Mouse (Mus musculus) midbrain, embryonic 11.5 days (tissue): ENCODE measurements at regions not wholly inside any gene's neighbourhood (a gene's known extent, or its start where the extent isn't known, plus 50 kb on each side); places are given as distances from the start of the nearest gene placed in this dataset.
A peak's percentile ranks its signal among the peaks of the same experiment; 100 is the strongest.
"Not testable (repeated sequence)": the region's sequence is repeated elsewhere in the genome, so short reads cannot be mapped to it uniquely, and the experiment has no call there.

Source experiments
- ATAC-seq: fragments of 200-750 bp; cut with Nextera tagmentation; 2 replicates; pipeline ENCODE4 v1.8.0; 2017; ENCODE audit warnings: moderate TSS enrichment, moderate library complexity; ENCODE audit not compliant: low FRiP score
- DNase-seq: peaks from one replicate; pipeline ENCODE4 v3.0.0; 2015; ENCODE audit warnings: low spot score; ENCODE audit errors: missing footprints
- H3K27ac ChIP-seq: fragments of 300-500 bp; sonication (generic); 2 replicates; pipeline ENCODE4 v1.5.1; 2014; ENCODE audit warnings: low read depth, low read length
- H3K27me3 ChIP-seq: fragments of 300-500 bp; sonication (generic); 2 replicates; pipeline ENCODE4 v1.6.1; 2014; ENCODE audit warnings: mild to moderate bottlenecking, low read length, moderate library complexity, mixed read lengths; ENCODE audit not compliant: control insufficient read depth, insufficient read depth
- H3K36me3 ChIP-seq: fragments of 300-500 bp; sonication (generic); 2 replicates; pipeline ENCODE4 v1.6.1; 2014; ENCODE audit warnings: mild to moderate bottlenecking, low read length, moderate library complexity, mixed read lengths; ENCODE audit not compliant: control insufficient read depth, insufficient read depth
- H3K4me1 ChIP-seq: fragments of 300-500 bp; sonication (generic); 2 replicates; pipeline ENCODE4 v1.6.1; 2014; ENCODE audit warnings: low read length; ENCODE audit not compliant: control insufficient read depth, insufficient read depth
- H3K4me2 ChIP-seq: fragments of 300-500 bp; sonication (generic); 2 replicates; pipeline ENCODE4 v1.6.1; 2014; ENCODE audit warnings: mild to moderate bottlenecking, moderate library complexity
- H3K4me3 ChIP-seq: fragments of 300-500 bp; sonication (generic); 2 replicates; pipeline ENCODE4 v1.5.1; 2014; ENCODE audit warnings: low read depth, low read length
- H3K9ac ChIP-seq: fragments of 300-500 bp; sonication (generic); 2 replicates; pipeline ENCODE4 v1.6.1; 2014; ENCODE audit warnings: low read length
- H3K9me3 ChIP-seq: fragments of 300-500 bp; sonication (generic); 2 replicates; pipeline ENCODE4 v1.6.1; 2016; ENCODE audit warnings: low read length; ENCODE audit not compliant: control insufficient read depth
- WGBS: fragments of 180-500 bp; shearing (Covaris S2); extraction: QIAGEN DNeasy Blood & Tissue Kit; methylation state at CpG from one replicate; pipeline ENCODE4 v1.1.7; 2014; 5-methylcytosine and 5-hydroxymethylcytosine counted together

GRCm38 (mm10) chr4:23341240-23341639, 853.1 kb upstream of the Pou3f2 start:
- DNase-seq, result no peak
- WGBS, result 65% methylated on average over 8 of the region's 8 CpGs

GRCm38 (mm10) chr4:23338481-23338880, 850.3 kb upstream of the Pou3f2 start:
- no peaks in the 10 kb centered on the region; the same call in 1 of the 2 replicates for H3K4me1 ChIP-seq
- WGBS, result 84% methylated on average over 5 of the region's 5 CpGs
- no peak for ATAC-seq
- no peak for DNase-seq
- no peak overlapping the region for H3K27ac ChIP-seq
- no peaks in the 10 kb centered on the region for H3K27me3 ChIP-seq
- no peaks in the 10 kb centered on the region for H3K9me3 ChIP-seq
- no peak overlapping the region for H3K4me3 ChIP-seq
- H3K9ac ChIP-seq, result no peak overlapping the region
- no peak overlapping the region for H3K4me2 ChIP-seq
- no peaks in the 10 kb centered on the region for H3K36me3 ChIP-seq

More at GRCm38 (mm10) chr4:23341240-23341639, 853.1 kb upstream of the Pou3f2 start:
- H3K4me3 ChIP-seq, result no peak overlapping the region
- H3K9me3 ChIP-seq, result no peaks in the 10 kb centered on the region
- no peaks in the 10 kb centered on the region for H3K27me3 ChIP-seq
- no peak overlapping the region for H3K9ac ChIP-seq
- ATAC-seq, result peak; percentile 40; the same call in 1 of the 2 replicates
- no peak overlapping the region for H3K4me2 ChIP-seq
- no peaks in the 10 kb centered on the region; the same call in 1 of the 2 replicates for H3K4me1 ChIP-seq
- no peak overlapping the region for H3K27ac ChIP-seq
- no peaks in the 10 kb centered on the region for H3K36me3 ChIP-seq

- H3K36me3 ChIP-seq, result no peaks in the 10 kb centered on the region
- no peaks in the 10 kb centered on the region for H3K9me3 ChIP-seq
- H3K4me2 ChIP-seq, result no peak overlapping the region
- H3K9ac ChIP-seq, result no peak overlapping the region
- ATAC-seq (no peak), DNase-seq (peak; percentile 62)
- no peaks in the 10 kb centered on the region for H3K27me3 ChIP-seq
- no peak overlapping the region for H3K4me3 ChIP-seq
- H3K27ac ChIP-seq, result no peak overlapping the region
- WGBS, result 0% methylated on average over 2 of the region's 2 CpGs
- no peaks in the 10 kb centered on the region for H3K4me1 ChIP-seq
Observed at GRCm38 (mm10) chr4:23300617-23301016, 812.5 kb upstream of the Pou3f2 start.

GRCm38 (mm10) chr4:23280087-23280486, 791.9 kb upstream of the Pou3f2 start:
- no peaks in the 10 kb centered on the region for H3K9me3 ChIP-seq
- no peak overlapping the region for H3K27ac ChIP-seq
- no peak overlapping the region for H3K4me3 ChIP-seq
- 89% methylated on average over 6 of the region's 6 CpGs for WGBS
- H3K27me3 ChIP-seq, result no peaks in the 10 kb centered on the region
- no peaks in the 10 kb centered on the region for H3K36me3 ChIP-seq
- H3K4me1 ChIP-seq, result no peaks in the 10 kb centered on the region
- H3K9ac ChIP-seq, result no peak overlapping the region
- H3K4me2 ChIP-seq, result no peak overlapping the region
- DNase-seq (no peak), ATAC-seq (no peak)

GRCm38 (mm10) chr4:23275203-23275602, 787.0 kb upstream of the Pou3f2 start:
- 86% methylated on average over 5 of the region's 5 CpGs for WGBS
- Histone ChIP-seq H3K9me3 (no peaks in the 10 kb centered on the region), H3K36me3 (no peaks in the 10 kb centered on the region), H3K4me3 (no peak overlapping the region), H3K9ac (no peak overlapping the region), H3K27me3 (no peaks in the 10 kb centered on the region), H3K4me1 (no peaks in the 10 kb centered on the region), H3K27ac (no peak overlapping the region), H3K4me2 (no peak overlapping the region)
- no peak for ATAC-seq
- no peak for DNase-seq

GRCm38 (mm10) chr4:23271947-23272346, 783.8 kb upstream of the Pou3f2 start:
- no peaks in the 10 kb centered on the region for H3K9me3 ChIP-seq
- H3K9ac ChIP-seq, result no peak overlapping the region
- DNase-seq (no peak), ATAC-seq (0 out of 2 replicates have a peak, but pooled peaks have one; percentile 42)
- no peaks in the 10 kb centered on the region for H3K36me3 ChIP-seq
- H3K4me2 ChIP-seq, result no peak overlapping the region
- H3K27ac ChIP-seq, result no peak overlapping the region
- H3K4me3 ChIP-seq, result no peak overlapping the region
- no peaks in the 10 kb centered on the region for H3K27me3 ChIP-seq
- no peaks in the 10 kb centered on the region for H3K4me1 ChIP-seq

GRCm38 (mm10) chr4:23260371-23260770, 772.2 kb upstream of the Pou3f2 start:
- no peak overlapping the region for H3K4me2 ChIP-seq
- H3K27ac ChIP-seq, result no peak overlapping the region

GRCm38 (mm10) chr4:23234960-23235359, 746.8 kb upstream of the Pou3f2 start:
- DNase-seq, result no peak
- H3K9ac ChIP-seq, result no peak overlapping the region

More at GRCm38 (mm10) chr4:23260371-23260770, 772.2 kb upstream of the Pou3f2 start:
- Histone ChIP-seq H3K9me3 (peaks cover 5% of the 10 kb centered on the region; the same call in 1 of the 2 replicates), H3K4me1 (no peaks in the 10 kb centered on the region), H3K27me3 (no peaks in the 10 kb centered on the region), H3K36me3 (no peaks in the 10 kb centered on the region), H3K9ac (no peak overlapping the region), H3K4me3 (no peak overlapping the region)
- 96% methylated on average over 4 of the region's 4 CpGs for WGBS
- ATAC-seq (no peak), DNase-seq (no peak)

GRCm38 (mm10) chr4:23194756-23195155, 706.6 kb upstream of the Pou3f2 start:
- not testable (repeated sequence) for H3K4me1 ChIP-seq, H3K27me3 ChIP-seq, H3K9me3 ChIP-seq, H3K27ac ChIP-seq, H3K4me3 ChIP-seq, H3K9ac ChIP-seq, H3K36me3 ChIP-seq, H3K4me2 ChIP-seq, ATAC-seq
- 92% methylated on average over 1 of the region's 1 CpGs for WGBS
- DNase-seq, result peak; percentile 49

More at GRCm38 (mm10) chr4:23234960-23235359, 746.8 kb upstream of the Pou3f2 start:
- no peaks in the 10 kb centered on the region for H3K36me3 ChIP-seq
- H3K9me3 ChIP-seq, result no peaks in the 10 kb centered on the region
- no peaks in the 10 kb centered on the region for H3K27me3 ChIP-seq
- H3K4me3 ChIP-seq, result no peak overlapping the region
- H3K27ac ChIP-seq, result no peak overlapping the region
- H3K4me1 ChIP-seq, result no peaks in the 10 kb centered on the region
- WGBS, result 49% methylated on average over 1 of the region's 1 CpGs
- no peak overlapping the region for H3K4me2 ChIP-seq
- ATAC-seq, result no peak
